25 mouse cellular contexts compared by ENCODE assay signal in genomic region chr12:51470881-51471280, GRCm38 (mm10).
"Had no signal": no experiment of that assay in that cellular context is flagged by ENCODE, and none has a peak within 500 bp of the region (broad histone marks: within the 10 kb centered on the region; RNA-seq: fewer than 3 reads in every experiment).

No protein-coding gene starts in this region.

- H3K4me1 ChIP-seq: embryonic facial prominence, embryonic 10.5 days; embryonic facial prominence, embryonic 12.5 days; embryonic facial prominence, embryonic 13.5 days; embryonic facial prominence, embryonic 15.5 days; forebrain, embryonic 10.5 days; forebrain, embryonic 12.5 days; forebrain, embryonic 13.5 days; forebrain, embryonic 15.5 days had no signal

- H3K27ac ChIP-seq: embryonic facial prominence, embryonic 10.5 days; embryonic facial prominence, embryonic 12.5 days; embryonic facial prominence, embryonic 13.5 days; embryonic facial prominence, embryonic 15.5 days; forebrain, embryonic 10.5 days; forebrain, embryonic 12.5 days; forebrain, embryonic 13.5 days; forebrain, embryonic 15.5 days; gastrocnemius, adult 2 months; heart, adult 2 months had no signal

- DNase-seq: cerebellum, adult 8-10 months; cerebellum, adult 9-10 months; cerebellum, adult 9-11 months; cerebellum, postnatal 36 days; embryo, embryonic 11 days; forebrain, postnatal 0 days; gastrocnemius, adult 2 months; gastrocnemius, postnatal 10 days; gastrocnemius, postnatal 14 days; gastrocnemius, postnatal 25 days; gastrocnemius, postnatal 36 days; heart, adult 11 months; heart, adult 18-20 months; heart, adult 2 months had no signal

- H3K27me3 ChIP-seq: embryonic facial prominence, embryonic 12.5 days; embryonic facial prominence, embryonic 13.5 days; embryonic facial prominence, embryonic 15.5 days; forebrain, embryonic 12.5 days; forebrain, embryonic 13.5 days; forebrain, embryonic 15.5 days had no signal

- H3K4me2 ChIP-seq: embryonic facial prominence, embryonic 12.5 days; embryonic facial prominence, embryonic 13.5 days; embryonic facial prominence, embryonic 15.5 days; forebrain, embryonic 12.5 days; forebrain, embryonic 13.5 days; forebrain, embryonic 15.5 days had no signal

- H3K9me3 ChIP-seq: embryonic facial prominence, embryonic 10.5 days; embryonic facial prominence, embryonic 12.5 days; embryonic facial prominence, embryonic 13.5 days; embryonic facial prominence, embryonic 15.5 days; forebrain, embryonic 10.5 days; forebrain, embryonic 12.5 days; forebrain, embryonic 13.5 days; forebrain, embryonic 15.5 days had no signal

- H3K4me3 ChIP-seq: embryonic facial prominence, embryonic 10.5 days; embryonic facial prominence, embryonic 12.5 days; embryonic facial prominence, embryonic 13.5 days; embryonic facial prominence, embryonic 15.5 days; erythroblast, embryonic 14.5 days; forebrain, embryonic 10.5 days; forebrain, embryonic 12.5 days; forebrain, embryonic 13.5 days; forebrain, embryonic 15.5 days; gastrocnemius, adult 2 months; heart, adult 2 months had no signal

- ATAC-seq: forebrain, embryonic 13.5 days; forebrain, embryonic 14.5 days; forebrain, embryonic 15.5 days; forebrain, embryonic 16.5 days; forebrain, postnatal 0 days had no signal

- H3K9ac ChIP-seq: embryonic facial prominence, embryonic 12.5 days; embryonic facial prominence, embryonic 13.5 days; embryonic facial prominence, embryonic 15.5 days; forebrain, embryonic 12.5 days; forebrain, embryonic 13.5 days; forebrain, embryonic 15.5 days; forebrain, postnatal 0 days had no signal

- H3K36me3 ChIP-seq: embryonic facial prominence, embryonic 10.5 days; embryonic facial prominence, embryonic 12.5 days; embryonic facial prominence, embryonic 13.5 days; embryonic facial prominence, embryonic 15.5 days; forebrain, embryonic 10.5 days; forebrain, embryonic 12.5 days; forebrain, embryonic 15.5 days had no signal
